Mouse (Mus musculus): Measurements from ENCODE around the gene Calhm2. TPM values are rescaled to one million over a fixed set of nuclear protein-coding genes. Genes with fewer than 3 reads are reported as not detected.

Calhm2 gene
- polyA plus RNA-seq (2014; fragmentation: Illumina TruSeq; extraction: RNeasy Lipid Tissue Mini Kit (QIAGEN cat#74804); ENCODE audit: low read depth, low replicate concordance): 0.44 TPM

GRCm38 (mm10) chr19:47137771-47138421 lies at the start of gene Calhm2:
Gene Calhm2, minus strand, starts transcription at chr19:47138294.

GRCm38 (mm10) chr19:47178431-47179271 lies 40.6 kb upstream of the Calhm2 start, which contains the start of gene Neurl1a:
Gene Neurl1a, plus strand, starts transcription at chr19:47178820.

DNA sequence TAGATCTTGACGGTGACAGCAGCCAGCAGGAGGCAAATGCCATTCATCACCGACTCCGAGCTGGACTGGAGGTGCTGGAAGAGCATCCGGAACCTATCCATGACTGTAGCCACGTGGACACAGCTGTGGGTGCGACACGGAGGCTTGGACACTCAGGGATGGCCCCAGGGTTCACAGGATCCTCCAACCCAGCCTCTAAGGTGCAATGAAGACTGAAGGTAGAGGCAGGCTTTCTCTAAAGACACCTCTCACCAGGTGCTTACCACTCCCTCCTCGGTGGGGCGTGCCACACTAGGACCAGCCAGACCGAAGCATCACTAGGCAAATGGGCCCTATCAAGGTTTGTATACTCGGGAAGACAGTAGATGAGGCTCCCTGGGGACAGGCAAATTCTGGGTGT lies 19.6 kb upstream of the Calhm2 start, which contains the start of gene Calhm3:
Gene Calhm3, minus strand, starts transcription at position 101 of the 400 bp plus-strand sequence.

GRCm38 (mm10) chr19:47144154-47144553 lies 6.1 kb upstream of the Calhm2 start, which contains the start of gene Calhm1:
Gene Calhm1, minus strand, starts transcription at chr19:47144254.

DNA sequence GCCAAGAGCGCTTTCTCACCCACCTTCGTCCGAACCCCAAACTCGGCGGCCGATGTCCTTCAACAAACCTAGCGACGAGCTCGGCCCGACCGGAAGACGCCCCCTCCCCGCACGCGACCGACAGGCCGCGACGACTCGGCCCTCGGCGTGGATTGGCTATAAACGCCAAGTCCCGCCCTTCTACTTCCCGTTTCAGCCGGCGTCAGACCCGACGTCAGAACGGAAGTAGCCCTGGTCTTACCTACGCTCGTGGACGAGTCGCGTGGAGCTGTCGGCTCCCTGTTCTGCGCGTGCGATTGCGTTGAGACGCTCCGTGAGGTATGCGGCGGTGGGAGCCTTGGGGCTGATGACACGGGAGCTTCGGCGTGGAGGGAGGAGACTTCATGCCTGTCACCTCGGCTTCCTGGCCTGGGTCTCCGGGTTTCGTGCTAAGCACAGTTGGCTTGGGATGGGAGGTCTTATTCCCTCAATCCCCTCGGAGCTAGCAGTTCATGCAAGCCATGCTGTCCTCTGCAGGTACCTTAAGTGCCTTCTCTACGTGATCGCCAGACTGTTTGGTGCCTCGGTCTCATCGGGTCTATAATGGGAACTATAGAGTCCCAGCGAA lies 47.4 kb downstream of the Calhm2 start, which contains the start of the genes Usmg5 and Pdcd11:
Gene Usmg5, minus strand, starts transcription at position 98 of the 607 bp plus-strand sequence.
Gene Pdcd11, plus strand, starts transcription at position 219 of the 607 bp plus-strand sequence.

DNA sequence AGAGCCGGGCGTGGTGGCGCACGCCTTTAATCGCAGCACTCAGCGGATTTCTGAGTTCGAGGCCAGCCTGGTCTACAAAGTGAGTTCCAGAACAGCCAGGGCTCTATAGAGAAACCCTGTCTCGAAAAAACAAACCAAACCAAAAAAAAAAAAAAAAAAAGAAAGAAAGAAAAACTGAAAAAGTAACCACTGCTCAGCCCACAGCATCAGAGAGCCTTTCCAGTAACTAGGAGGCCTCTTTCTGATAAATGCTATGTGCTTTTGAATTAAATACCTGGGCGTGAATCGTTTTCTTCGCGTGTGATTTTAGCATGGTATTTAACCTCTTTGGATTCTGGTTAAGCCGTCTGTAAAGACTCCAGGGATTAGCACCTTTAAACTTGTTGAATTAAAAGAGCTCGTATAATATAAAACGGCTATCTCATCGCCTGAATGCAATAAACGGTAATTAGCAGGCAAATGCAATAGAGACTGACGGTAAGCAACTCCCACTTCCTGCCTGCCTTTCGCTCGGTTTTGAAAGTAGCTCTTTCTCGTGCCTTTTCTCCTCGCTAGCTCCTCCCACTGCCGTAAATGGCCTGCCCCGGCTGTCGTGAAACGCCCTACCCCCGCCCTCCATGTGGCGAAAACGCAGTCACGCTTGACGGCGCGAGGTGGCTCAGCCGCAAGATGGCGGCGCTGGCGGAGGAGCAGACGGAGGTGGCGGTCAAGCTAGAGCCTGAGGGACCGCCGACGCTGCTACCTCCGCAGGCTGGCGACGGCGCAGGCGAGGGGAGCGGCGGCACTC lies 70.8 kb downstream of the Calhm2 start, which contains the start of gene Taf5:
Gene Taf5, plus strand, starts transcription at position 651 of the 787 bp plus-strand sequence.

Other genes starting within 250 kb of the Calhm2 start
- gene Ina, start 123.6 kb downstream of the Calhm2 start, polyA plus RNA-seq (2014; fragmentation: Illumina TruSeq; extraction: RNeasy Lipid Tissue Mini Kit (QIAGEN cat#74804); ENCODE audit: low read depth, low replicate concordance): not detected
- gene Nt5c2, start 123.1 kb downstream of the Calhm2 start, polyA plus RNA-seq (2014; fragmentation: Illumina TruSeq; extraction: RNeasy Lipid Tissue Mini Kit (QIAGEN cat#74804); ENCODE audit: low read depth, low replicate concordance): 166 TPM
- 22.5 TPM for gene Pcgf6, start 87.4 kb downstream of the Calhm2 start, polyA plus RNA-seq (2014; fragmentation: Illumina TruSeq; extraction: RNeasy Lipid Tissue Mini Kit (QIAGEN cat#74804); ENCODE audit: low read depth, low replicate concordance)
- 6.5 TPM for gene Taf5, start 70.5 kb downstream of the Calhm2 start, polyA plus RNA-seq (2014; fragmentation: Illumina TruSeq; extraction: RNeasy Lipid Tissue Mini Kit (QIAGEN cat#74804); ENCODE audit: low read depth, low replicate concordance)
- gene Usmg5, start 47.6 kb downstream of the Calhm2 start, polyA plus RNA-seq (2014; fragmentation: Illumina TruSeq; extraction: RNeasy Lipid Tissue Mini Kit (QIAGEN cat#74804); ENCODE audit: low read depth, low replicate concordance): 3,472 TPM
- gene Pdcd11, start 47.5 kb downstream of the Calhm2 start, polyA plus RNA-seq (2014; fragmentation: Illumina TruSeq; extraction: RNeasy Lipid Tissue Mini Kit (QIAGEN cat#74804); ENCODE audit: low read depth, low replicate concordance): 2.5 TPM
- not detected for gene Calhm1, start 6.0 kb upstream of the Calhm2 start, polyA plus RNA-seq (2014; fragmentation: Illumina TruSeq; extraction: RNeasy Lipid Tissue Mini Kit (QIAGEN cat#74804); ENCODE audit: low read depth, low replicate concordance)
- not detected for gene Calhm3, start 19.5 kb upstream of the Calhm2 start, polyA plus RNA-seq (2014; fragmentation: Illumina TruSeq; extraction: RNeasy Lipid Tissue Mini Kit (QIAGEN cat#74804); ENCODE audit: low read depth, low replicate concordance)
- gene Neurl1a, start 40.5 kb upstream of the Calhm2 start, polyA plus RNA-seq (2014; fragmentation: Illumina TruSeq; extraction: RNeasy Lipid Tissue Mini Kit (QIAGEN cat#74804); ENCODE audit: low read depth, low replicate concordance): not detected

All from kidney, adult 10 weeks (tissue).